Mouse (Mus musculus) left cerebral cortex, postnatal 36 days (tissue): ENCODE data around the gene Megf11. TPM values are rescaled to one million over a fixed set of nuclear protein-coding genes. Genes with fewer than 3 reads are reported as not detected.

Experiments used
- DNase-seq, 2 experiments: peaks; one replicate each; pipeline ENCODE4 v3.0.0; 2021 to 2022; ENCODE audit warnings: low spot score in 2 of 2, mixed read lengths in 1 of 2
- intact Hi-C: fragments of 180-260 bp; cut with DNase I; formaldehyde crosslinking; loops from one replicate; pipeline ENCODE4 v1.15.1; 2025
- total RNA-seq, 2 experiments: library from RNA; stranded (reverse); gene quantifications; 2 replicates each; pipeline ENCODE4 v1.2.3; 2021

Megf11 gene
- total RNA-seq, 2 experiments from 2014 or later, result 12.6 to 14.6 TPM

GRCm38 (mm10) chr9:64542246-64542645, 156.8 kb downstream of the Megf11 start:
- no peak for DNase-seq
- intact Hi-C loops, result no loop called here

DNA sequence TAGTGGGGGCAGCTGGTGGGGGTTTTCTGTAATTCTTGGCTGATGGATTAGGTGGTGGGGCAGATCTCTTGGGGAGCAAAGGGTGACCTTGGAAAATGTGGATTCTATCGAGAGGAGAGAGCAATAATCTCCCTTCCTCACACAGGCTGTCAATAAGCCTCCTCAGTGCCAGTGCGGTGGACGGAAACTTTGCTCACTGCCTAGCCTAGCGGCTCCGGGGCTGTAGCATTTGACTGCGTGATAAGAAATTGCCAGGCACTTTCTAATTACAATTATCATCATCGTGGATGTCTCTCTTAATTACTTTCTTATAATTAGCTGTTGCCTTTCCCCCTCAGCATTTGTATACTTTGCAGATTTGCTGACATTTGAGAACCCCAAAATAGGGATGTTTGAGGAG, 157.7 kb downstream of the Megf11 start:
- DNase-seq, result no peak
- intact Hi-C loops, result no loop called here

DNA sequence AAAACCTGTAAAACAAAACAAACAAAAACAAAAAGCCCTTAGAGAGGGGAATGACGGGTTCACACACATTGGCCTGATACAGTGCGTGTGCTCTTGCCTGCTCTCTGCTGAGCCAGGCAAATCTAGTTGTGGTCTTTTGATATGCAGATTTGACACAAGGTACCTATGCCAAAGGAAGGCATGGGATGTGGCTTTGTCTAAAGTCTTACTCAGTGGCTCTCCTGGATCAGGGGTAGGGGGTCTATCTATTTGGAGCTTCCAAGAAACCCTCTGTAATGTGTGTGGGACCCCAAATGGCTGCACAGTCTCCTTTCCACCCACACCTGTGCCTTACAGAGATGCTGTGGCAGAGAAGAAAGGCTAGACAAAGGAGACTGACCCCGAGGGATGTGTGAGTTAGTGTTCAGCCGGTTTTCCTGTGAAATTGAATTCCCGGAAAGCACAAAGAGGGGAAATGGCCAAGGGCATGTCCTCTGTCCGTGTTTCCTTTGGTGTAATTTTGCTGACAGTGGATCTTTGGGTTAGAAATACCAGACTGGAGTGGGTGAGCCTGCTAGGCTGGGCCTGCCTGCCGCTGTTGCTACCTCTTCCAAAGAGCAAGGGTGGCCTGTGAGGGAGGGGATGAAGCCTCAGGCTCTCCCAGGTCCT, 161.0 kb downstream of the Megf11 start:
- no peak for DNase-seq
- intact Hi-C loops, result no loop called here

DNA sequence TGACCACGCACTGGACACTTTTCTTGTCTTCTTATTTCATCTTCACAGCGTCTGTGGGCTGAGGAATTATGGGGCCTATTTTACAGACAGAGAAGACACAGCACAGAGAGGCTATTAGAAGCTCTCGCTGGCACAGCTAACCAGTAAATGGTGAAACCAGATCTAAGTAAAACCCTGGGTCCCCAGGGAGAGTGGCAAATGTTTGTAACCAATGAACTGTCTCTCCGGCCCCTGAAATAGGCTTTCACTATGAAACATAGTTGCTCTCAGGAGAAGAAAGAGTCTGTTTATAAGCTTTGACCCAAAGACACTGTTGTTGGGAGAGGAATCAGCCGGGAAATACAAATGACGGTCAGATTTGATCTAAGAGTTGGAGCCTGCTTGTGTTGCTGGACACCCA, 162.9 kb downstream of the Megf11 start:
- DNase-seq, result no peak
- intact Hi-C loops, result no loop called here

DNA sequence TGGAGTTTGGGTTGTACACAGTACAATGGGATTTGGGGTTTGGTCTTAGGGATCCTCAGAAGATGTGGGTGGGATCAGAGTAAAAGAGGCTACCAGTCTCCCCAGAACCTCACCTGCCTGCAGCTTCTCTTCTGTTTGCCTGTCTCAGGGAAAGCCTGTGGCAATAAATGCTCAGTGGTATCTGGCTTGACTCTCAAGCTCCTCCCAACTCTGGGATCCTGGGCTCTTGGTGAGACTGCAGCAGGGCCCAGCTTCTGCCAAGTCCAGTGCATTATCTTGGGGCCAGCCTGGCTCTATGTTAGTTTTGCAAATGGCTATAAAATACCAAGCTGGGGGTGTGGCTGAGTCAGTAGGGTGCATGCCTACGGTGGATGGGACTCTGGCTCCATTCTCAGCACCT, 165.9 kb downstream of the Megf11 start:
- intact Hi-C loops, result no loop called here
- DNase-seq, result no peak

- intact Hi-C loops, result no loop called here
- DNase-seq, result no peak
Measured at GRCm38 (mm10) chr9:64552046-64552445, 166.6 kb downstream of the Megf11 start.

- no peak for DNase-seq
- intact Hi-C loops, result no loop called here
Measured at GRCm38 (mm10) chr9:64553441-64553840, 168.0 kb downstream of the Megf11 start.

- intact Hi-C loops, result no loop called here
- DNase-seq, result no peak
Measured at GRCm38 (mm10) chr9:64555620-64556019, 170.2 kb downstream of the Megf11 start.

DNA sequence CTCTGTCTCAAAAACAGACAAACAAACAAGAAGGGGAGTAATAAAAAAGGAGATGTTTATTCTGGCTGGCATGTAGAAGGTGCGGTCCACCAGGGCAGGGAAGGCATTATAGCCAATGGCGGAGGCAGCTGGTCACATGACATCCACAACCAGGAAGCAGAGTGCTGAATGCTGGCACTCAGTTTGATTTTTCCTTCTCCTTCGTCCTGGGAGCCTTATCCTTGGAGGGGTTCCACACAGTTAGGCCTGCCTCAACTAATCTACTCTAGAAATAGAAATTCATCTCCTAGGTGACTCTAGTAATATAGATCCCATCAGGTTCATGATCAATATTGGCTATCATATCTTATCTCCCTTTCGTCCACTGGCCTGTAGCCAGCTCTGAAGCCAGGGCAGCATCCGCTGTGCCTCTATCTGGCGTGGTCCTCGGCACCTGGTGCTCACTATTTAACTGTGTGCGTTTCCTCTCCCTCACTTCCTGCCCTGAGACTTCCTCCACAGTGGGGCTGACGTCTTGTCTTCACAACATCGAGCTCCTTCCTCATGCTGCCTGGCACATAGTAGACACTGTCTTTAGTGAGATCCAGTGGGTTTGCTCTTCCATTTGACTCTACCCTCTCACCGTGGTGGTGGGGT, 171.8 kb downstream of the Megf11 start:
- intact Hi-C loops, result no loop called here

DNA sequence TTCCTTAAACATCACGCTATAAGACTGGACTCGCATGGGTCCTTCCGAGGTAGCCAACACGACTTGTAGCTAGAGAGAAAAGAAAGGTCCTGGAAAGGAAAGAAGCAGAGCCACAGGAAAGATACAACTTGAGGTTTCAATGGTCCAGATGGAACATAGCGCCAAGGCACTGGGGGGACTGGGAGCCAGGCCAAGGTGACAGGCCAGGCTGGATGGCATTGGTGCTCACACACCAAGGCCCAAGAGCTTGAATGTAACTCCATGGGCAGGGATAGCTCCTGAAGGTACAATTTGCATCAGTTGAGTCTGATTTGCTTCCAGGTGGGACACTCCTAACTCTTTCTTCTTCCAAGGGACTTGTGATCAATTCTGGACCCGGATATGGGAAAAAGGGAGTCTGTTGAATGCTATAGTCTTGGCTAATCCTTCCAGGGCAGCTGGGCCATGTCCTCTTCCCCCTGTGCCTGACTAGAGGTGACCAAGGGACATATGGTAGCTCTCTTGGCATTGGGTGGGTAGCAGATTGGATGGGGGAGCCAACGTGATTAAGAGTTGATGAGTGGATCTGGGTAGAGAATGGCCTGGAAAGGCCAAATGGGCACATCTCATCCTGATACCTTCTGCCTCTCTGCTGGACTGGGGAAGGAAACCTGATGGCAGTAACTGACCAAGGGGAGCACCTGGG, 172.6 kb downstream of the Megf11 start:
- intact Hi-C loops, result no loop called here
- DNase-seq, result no peak

More for the DNA sequence above, 171.8 kb downstream of the Megf11 start:
- DNase-seq, result no peak

DNA sequence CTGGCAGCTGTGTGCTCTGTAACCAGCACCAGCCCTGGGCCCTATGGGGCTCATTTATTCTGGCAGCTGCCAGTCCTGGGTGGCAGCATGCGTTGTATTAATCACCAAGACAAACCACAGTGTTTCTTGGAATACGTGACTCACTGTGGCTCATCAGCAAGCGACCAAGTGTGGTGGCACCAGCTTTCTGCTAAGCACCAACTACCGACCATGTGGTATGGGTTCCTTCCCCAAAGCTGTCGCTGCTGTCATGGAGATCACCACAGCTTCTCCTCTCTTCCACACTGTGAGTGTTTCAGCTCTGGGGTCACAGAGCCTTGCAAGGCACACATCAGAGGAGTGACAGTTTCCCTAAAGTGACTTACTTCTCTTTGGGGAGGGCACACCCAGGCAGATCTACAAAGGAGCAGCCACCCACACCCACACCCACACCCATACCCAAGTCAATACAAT, 178.9 kb downstream of the Megf11 start:
- DNase-seq, result no peak
- intact Hi-C loops, result no loop called here

GRCm38 (mm10) chr9:64565915-64566314, 180.5 kb downstream of the Megf11 start:
- intact Hi-C loops, result no loop called here
- DNase-seq, result no peak

- DNase-seq, result no peak
- intact Hi-C loops, result no loop called here
Measured at GRCm38 (mm10) chr9:64566376-64566775, 180.9 kb downstream of the Megf11 start.

GRCm38 (mm10) chr9:64567482-64567881, 182.1 kb downstream of the Megf11 start:
- intact Hi-C loops, result no loop called here

DNA sequence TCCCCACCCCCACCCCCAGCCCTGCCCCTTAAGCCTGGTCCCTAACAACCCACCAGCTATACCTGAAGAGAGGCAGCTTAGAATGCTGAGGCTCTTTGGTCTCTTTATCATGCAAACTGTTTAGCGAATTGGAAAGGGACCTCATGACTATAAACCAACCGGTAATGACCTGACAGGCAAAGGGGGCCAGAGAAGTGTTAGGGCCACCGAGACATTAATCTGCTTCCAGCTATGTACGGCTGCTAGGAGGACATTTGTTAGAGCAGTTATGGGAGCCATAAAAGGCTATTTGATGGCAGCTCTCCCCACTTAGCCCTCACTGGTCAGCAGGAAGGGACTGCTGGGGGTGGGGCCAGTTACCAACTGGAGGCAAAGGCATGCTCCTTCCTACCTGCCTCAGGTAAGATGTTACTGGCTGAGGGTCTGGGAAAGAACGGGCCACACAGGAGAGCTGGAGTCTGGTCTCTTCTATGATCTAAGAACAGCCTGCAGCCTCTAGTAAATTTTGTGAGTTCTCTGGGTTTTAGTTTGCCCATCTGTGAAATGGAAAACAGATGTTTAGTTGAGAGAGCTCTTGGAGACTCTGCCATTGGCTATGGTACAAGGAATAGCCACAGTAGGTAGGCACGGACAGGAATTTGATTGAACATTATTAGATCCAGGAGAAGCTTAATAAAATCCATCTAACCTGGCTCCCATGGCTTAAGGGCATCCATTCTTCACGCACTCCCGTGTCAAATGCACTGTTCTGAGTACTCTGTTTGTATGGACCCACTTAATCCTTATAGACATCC, 183.2 kb downstream of the Megf11 start:
- no peak for DNase-seq
- intact Hi-C loops, result no loop called here

More at GRCm38 (mm10) chr9:64567482-64567881, 182.1 kb downstream of the Megf11 start:
- DNase-seq, result no peak

GRCm38 (mm10) chr9:64570448-64570847, 185.0 kb downstream of the Megf11 start:
- intact Hi-C loops, result no loop called here
- no peak for DNase-seq

- intact Hi-C loops, result no loop called here
- DNase-seq, result no peak
Measured at GRCm38 (mm10) chr9:64571091-64571490, 185.7 kb downstream of the Megf11 start.

- no peak for DNase-seq
- intact Hi-C loops, result no loop called here
Measured at GRCm38 (mm10) chr9:64572629-64573190, 187.3 kb downstream of the Megf11 start.

DNA sequence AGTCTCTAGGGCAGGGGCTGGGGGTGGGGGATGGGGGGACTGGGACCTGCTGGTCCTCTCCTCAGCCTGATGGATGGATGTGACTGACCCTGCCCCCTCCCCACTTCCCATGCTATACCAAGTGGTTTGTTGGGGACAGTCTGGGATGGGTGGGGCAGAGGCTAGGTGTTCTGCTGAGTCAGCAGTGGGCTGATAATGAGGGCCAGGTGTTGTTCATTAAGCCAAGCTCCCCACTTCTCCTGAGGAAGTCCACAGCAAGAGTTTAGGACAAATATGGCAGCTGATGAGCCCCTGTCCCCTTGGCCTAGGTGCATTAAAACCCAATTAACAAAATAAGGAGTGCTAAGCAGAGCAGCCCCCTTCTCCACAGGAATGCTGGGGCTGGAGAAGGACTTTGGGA, 190.2 kb downstream of the Megf11 start:
- intact Hi-C loops, result no loop called here
- DNase-seq, result no peak
